Mouse (Mus musculus): ENCODE data around the gene Tspan17. TPM values are rescaled to one million over a fixed set of nuclear protein-coding genes. Genes with fewer than 3 reads are reported as not detected.

Gene Tspan17
- polyA plus RNA-seq, 1 experiment from 2014 or later, result 3.9 TPM

GRCm38 (mm10) chr13:54808067-54808466 is 18.9 kb downstream of the Tspan17 start:
- H3K9me3 ChIP-seq (replicated peaks; ENCODE audit: control insufficient read depth, low read length), result no peaks in the 10 kb centered on the region
- no peak overlapping the region for H3K9ac ChIP-seq (ENCODE audit: low read depth, low read length)
- no peaks in the 10 kb centered on the region for H3K36me3 ChIP-seq (ENCODE audit: control insufficient read depth, insufficient read depth, low read length)
- H3K4me2 ChIP-seq, result no peak overlapping the region
- ATAC-seq (replicated peaks; ENCODE audit: insufficient number of reproducible peaks, low FRiP score, low TSS enrichment), result no peak
- H3K27ac ChIP-seq (ENCODE audit: low read depth, low read length), result no peak overlapping the region
- no peak overlapping the region for H3K4me3 ChIP-seq (ENCODE audit: low read depth, low read length)
- H3K27me3 ChIP-seq (ENCODE audit: control insufficient read depth, insufficient read depth, low read length), result peaks cover 29% of the 10 kb centered on the region
- WGBS (ENCODE audit: insufficient replicate concordance), result 60% methylated on average over 12 of the region's 12 CpGs
- H3K4me1 ChIP-seq (ENCODE audit: control insufficient read depth, insufficient read depth, low read length), result no peaks in the 10 kb centered on the region

GRCm38 (mm10) chr13:54811476-54811875 is 22.3 kb downstream of the Tspan17 start:
- H3K4me1 ChIP-seq (ENCODE audit: control insufficient read depth, insufficient read depth, low read length), result no peaks in the 10 kb centered on the region
- no peak for ATAC-seq (replicated peaks; ENCODE audit: insufficient number of reproducible peaks, low FRiP score, low TSS enrichment)
- H3K9me3 ChIP-seq (replicated peaks; ENCODE audit: control insufficient read depth, low read length), result no peaks in the 10 kb centered on the region
- H3K4me3 ChIP-seq (ENCODE audit: low read depth, low read length), result no peak overlapping the region
- WGBS (ENCODE audit: insufficient replicate concordance), result 50% methylated on average over 7 of the region's 7 CpGs
- H3K36me3 ChIP-seq (ENCODE audit: control insufficient read depth, insufficient read depth, low read length), result no peaks in the 10 kb centered on the region
- peaks cover 7% of the 10 kb centered on the region for H3K27me3 ChIP-seq (ENCODE audit: control insufficient read depth, insufficient read depth, low read length)
- H3K9ac ChIP-seq (ENCODE audit: low read depth, low read length), result no peak overlapping the region
- no peak overlapping the region for H3K4me2 ChIP-seq
- H3K27ac ChIP-seq (ENCODE audit: low read depth, low read length), result no peak overlapping the region

GRCm38 (mm10) chr13:54813381-54813780 is 24.2 kb downstream of the Tspan17 start:
- ATAC-seq (replicated peaks; ENCODE audit: insufficient number of reproducible peaks, low FRiP score, low TSS enrichment), result no peak
- 82% methylated on average over 9 of the region's 9 CpGs for WGBS (ENCODE audit: insufficient replicate concordance)

GRCm38 (mm10) chr13:54818399-54819254 is 29.4 kb downstream of the Tspan17 start:
- H3K36me3 ChIP-seq (ENCODE audit: control insufficient read depth, insufficient read depth, low read length), result no peaks in the 10 kb centered on the region
- 0 out of 2 replicates have a peak, but pooled peaks cover 2% of the 10 kb centered on the region for H3K27me3 ChIP-seq (ENCODE audit: control insufficient read depth, insufficient read depth, low read length)
- 27% methylated on average over 16 of the region's 17 CpGs for WGBS (ENCODE audit: insufficient replicate concordance)
- no peaks in the 10 kb centered on the region for H3K9me3 ChIP-seq (replicated peaks; ENCODE audit: control insufficient read depth, low read length)
- H3K4me2 ChIP-seq, result no peak overlapping the region
- ATAC-seq (replicated peaks; ENCODE audit: insufficient number of reproducible peaks, low FRiP score, low TSS enrichment), result no peak
- no peak overlapping the region for H3K9ac ChIP-seq (ENCODE audit: low read depth, low read length)
- H3K4me1 ChIP-seq (ENCODE audit: control insufficient read depth, insufficient read depth, low read length), result no peaks in the 10 kb centered on the region
- no peak overlapping the region for H3K27ac ChIP-seq (ENCODE audit: low read depth, low read length)
- H3K4me3 ChIP-seq (ENCODE audit: low read depth, low read length), result no peak overlapping the region

More at GRCm38 (mm10) chr13:54813381-54813780, 24.2 kb downstream of the Tspan17 start:
- no peaks in the 10 kb centered on the region for H3K4me1 ChIP-seq (ENCODE audit: control insufficient read depth, insufficient read depth, low read length)
- H3K9ac ChIP-seq (ENCODE audit: low read depth, low read length), result no peak overlapping the region
- H3K4me3 ChIP-seq (ENCODE audit: low read depth, low read length), result no peak overlapping the region
- H3K36me3 ChIP-seq (ENCODE audit: control insufficient read depth, insufficient read depth, low read length), result no peaks in the 10 kb centered on the region
- no peak overlapping the region for H3K4me2 ChIP-seq
- H3K9me3 ChIP-seq (replicated peaks; ENCODE audit: control insufficient read depth, low read length), result no peaks in the 10 kb centered on the region
- no peak overlapping the region for H3K27ac ChIP-seq (ENCODE audit: low read depth, low read length)
- no peaks in the 10 kb centered on the region for H3K27me3 ChIP-seq (ENCODE audit: control insufficient read depth, insufficient read depth, low read length)

DNA sequence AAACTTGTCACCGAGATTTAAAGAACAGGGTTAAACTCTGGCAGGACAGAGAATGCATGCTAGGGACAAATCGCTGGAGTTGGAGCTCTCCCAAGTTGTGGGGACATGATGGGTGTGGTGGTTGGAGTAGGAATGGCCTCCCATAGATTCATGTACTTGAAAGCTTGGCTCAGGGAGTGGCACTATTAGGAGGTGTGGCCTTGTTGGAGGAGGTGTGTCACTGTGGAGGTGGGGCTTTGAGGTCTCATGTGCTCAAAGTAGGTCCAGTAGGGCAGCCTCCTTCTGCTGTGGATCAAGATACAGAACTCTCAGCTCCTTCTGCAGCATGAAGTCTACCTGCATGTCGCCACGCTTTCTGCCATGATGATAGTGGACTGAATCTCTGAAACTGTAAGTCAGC is 31.9 kb downstream of the Tspan17 start:
- no peaks in the 10 kb centered on the region for H3K9me3 ChIP-seq (replicated peaks; ENCODE audit: control insufficient read depth, low read length)
- H3K27me3 ChIP-seq (ENCODE audit: control insufficient read depth, insufficient read depth, low read length), result 0 out of 2 replicates have a peak, but pooled peaks cover 2% of the 10 kb centered on the region
- H3K4me3 ChIP-seq (ENCODE audit: low read depth, low read length), result no peak overlapping the region
- no peak overlapping the region for H3K27ac ChIP-seq (ENCODE audit: low read depth, low read length)
- WGBS (ENCODE audit: insufficient replicate concordance), result 83% methylated on average over 4 of the region's 4 CpGs
- no peak for ATAC-seq (replicated peaks; ENCODE audit: insufficient number of reproducible peaks, low FRiP score, low TSS enrichment)
- no peak overlapping the region for H3K4me2 ChIP-seq
- H3K36me3 ChIP-seq (ENCODE audit: control insufficient read depth, insufficient read depth, low read length), result no peaks in the 10 kb centered on the region
- no peaks in the 10 kb centered on the region for H3K4me1 ChIP-seq (ENCODE audit: control insufficient read depth, insufficient read depth, low read length)
- H3K9ac ChIP-seq (ENCODE audit: low read depth, low read length), result no peak overlapping the region

GRCm38 (mm10) chr13:54821931-54822330 is 32.8 kb downstream of the Tspan17 start:
- WGBS (ENCODE audit: insufficient replicate concordance), result 81% methylated on average over 2 of the region's 2 CpGs
- Histone ChIP-seq H3K27me3 (ENCODE audit: control insufficient read depth, insufficient read depth, low read length) (0 out of 2 replicates have a peak, but pooled peaks cover 2% of the 10 kb centered on the region), H3K36me3 (ENCODE audit: control insufficient read depth, insufficient read depth, low read length) (no peaks in the 10 kb centered on the region), H3K4me1 (ENCODE audit: control insufficient read depth, insufficient read depth, low read length) (no peaks in the 10 kb centered on the region), H3K9me3 (replicated peaks; ENCODE audit: control insufficient read depth, low read length) (no peaks in the 10 kb centered on the region), H3K4me2 (no peak overlapping the region), H3K9ac (ENCODE audit: low read depth, low read length) (no peak overlapping the region), H3K4me3 (ENCODE audit: low read depth, low read length) (no peak overlapping the region), H3K27ac (ENCODE audit: low read depth, low read length) (no peak overlapping the region)
- ATAC-seq (replicated peaks; ENCODE audit: insufficient number of reproducible peaks, low FRiP score, low TSS enrichment), result no peak

DNA sequence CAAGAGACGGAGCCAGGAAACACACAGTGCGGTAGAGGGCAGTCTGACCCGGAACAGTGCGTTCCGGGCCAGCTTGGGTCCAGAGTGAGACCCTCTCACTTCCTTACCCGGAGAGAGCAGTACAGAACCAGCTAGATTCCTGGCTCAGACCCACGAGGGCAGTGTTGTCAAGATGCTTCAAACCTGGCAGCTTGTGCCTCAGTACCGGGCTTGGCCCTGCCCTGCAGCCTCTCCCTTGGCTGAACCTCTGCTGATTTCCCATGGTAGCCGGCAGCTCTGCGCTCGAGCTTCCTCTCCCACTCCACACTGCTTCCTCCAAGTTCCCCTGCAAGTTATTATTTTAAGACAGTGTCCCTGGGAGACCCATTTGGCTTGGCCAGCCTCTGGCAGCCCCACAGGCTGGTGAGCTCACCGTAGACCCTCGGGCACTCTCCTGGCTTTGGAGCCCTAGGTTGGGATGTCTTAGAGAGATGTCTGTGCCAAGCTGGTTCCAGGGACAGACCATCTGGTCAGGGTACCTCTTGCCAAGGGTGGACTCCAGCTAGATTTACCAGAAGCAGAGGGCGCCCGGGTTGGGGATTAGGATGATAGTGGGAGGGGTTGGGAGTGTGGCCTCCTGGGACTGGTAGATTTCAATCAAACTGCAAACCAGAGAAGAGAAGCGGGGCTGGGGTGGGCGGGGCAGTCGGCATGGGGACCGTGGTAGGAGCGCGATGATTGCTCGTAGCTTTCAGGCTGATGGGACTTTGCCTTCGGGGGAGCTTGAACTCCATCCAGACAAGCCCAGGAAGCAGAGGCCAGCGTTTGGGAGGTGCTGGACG is 35.1 kb downstream of the Tspan17 start:
- 15% methylated on average over 25 of the region's 25 CpGs for WGBS (ENCODE audit: insufficient replicate concordance)
- no peak for ATAC-seq (replicated peaks; ENCODE audit: insufficient number of reproducible peaks, low FRiP score, low TSS enrichment)
- Histone ChIP-seq H3K4me3 (ENCODE audit: low read depth, low read length) (peak overlapping the region; percentile 2; the same call in 1 of the 2 replicates), H3K4me1 (ENCODE audit: control insufficient read depth, insufficient read depth, low read length) (no peaks in the 10 kb centered on the region), H3K36me3 (ENCODE audit: control insufficient read depth, insufficient read depth, low read length) (no peaks in the 10 kb centered on the region), H3K9me3 (replicated peaks; ENCODE audit: control insufficient read depth, low read length) (no peaks in the 10 kb centered on the region), H3K27ac (ENCODE audit: low read depth, low read length) (no peak overlapping the region), H3K27me3 (ENCODE audit: control insufficient read depth, insufficient read depth, low read length) (0 out of 2 replicates have a peak, but pooled peaks cover 2% of the 10 kb centered on the region), H3K9ac (ENCODE audit: low read depth, low read length) (no peak overlapping the region), H3K4me2 (peak overlapping the region; percentile 52)

DNA sequence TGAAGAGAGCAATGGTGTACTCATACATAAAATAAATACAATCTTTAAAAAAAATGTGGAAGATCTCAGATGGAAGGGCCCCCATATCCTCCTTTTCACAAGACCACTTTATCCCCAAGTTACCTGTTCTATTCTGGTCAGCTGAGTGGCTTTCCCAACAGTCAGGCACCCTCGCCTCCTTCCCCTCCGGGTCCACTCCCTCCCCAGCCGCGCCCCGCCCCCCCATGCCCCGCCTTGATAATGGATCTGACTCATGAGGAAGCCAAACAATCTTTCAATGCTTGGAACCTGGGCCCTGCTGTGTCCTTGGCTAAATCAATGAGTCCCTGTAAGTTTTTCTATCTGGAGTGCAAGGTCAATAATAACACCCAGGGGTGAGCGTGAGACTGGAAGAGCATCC is 38.8 kb downstream of the Tspan17 start:
- H3K4me3 ChIP-seq (ENCODE audit: low read depth, low read length), result no peak overlapping the region
- no peaks in the 10 kb centered on the region for H3K9me3 ChIP-seq (replicated peaks; ENCODE audit: control insufficient read depth, low read length)
- H3K4me2 ChIP-seq, result no peak overlapping the region
- no peaks in the 10 kb centered on the region for H3K27me3 ChIP-seq (ENCODE audit: control insufficient read depth, insufficient read depth, low read length)
- H3K9ac ChIP-seq (ENCODE audit: low read depth, low read length), result no peak overlapping the region
- no peak overlapping the region for H3K27ac ChIP-seq (ENCODE audit: low read depth, low read length)
- WGBS (ENCODE audit: insufficient replicate concordance), result 41% methylated on average over 7 of the region's 7 CpGs
- ATAC-seq (replicated peaks; ENCODE audit: insufficient number of reproducible peaks, low FRiP score, low TSS enrichment), result no peak
- no peaks in the 10 kb centered on the region for H3K36me3 ChIP-seq (ENCODE audit: control insufficient read depth, insufficient read depth, low read length)
- H3K4me1 ChIP-seq (ENCODE audit: control insufficient read depth, insufficient read depth, low read length), result 0 out of 2 replicates have a peak, but pooled peaks cover 2% of the 10 kb centered on the region

All from heart, embryonic 11.5 days (tissue).